Mouse (Mus musculus): ENCODE results near the gene Eef1akmt1.

Gene Eef1akmt1

GRCm38 (mm10) chr14:57542231-57542630 is 29.2 kb downstream of the Eef1akmt1 start:
- H3K4me3 ChIP-seq (replicated peaks; ENCODE audit: low read length) = peak overlapping the region; percentile 76
- H3K9me3 ChIP-seq (ENCODE audit: low read length) = no peaks in the 10 kb centered on the region
- TF ChIP-seq CTCF (conservative IDR thresholded peaks at IDR 0.05; ENCODE audit: low read length) = no peak
- TF ChIP-seq POU5F1 (IDR thresholded peaks at IDR 0.05; ENCODE audit: borderline replicate concordance, low read length) = no peak
- TF ChIP-seq NANOG (IDR thresholded peaks at IDR 0.05; ENCODE audit: borderline replicate concordance, low read length) = no peak
- H3K27me3 ChIP-seq (ENCODE audit: insufficient read depth, low read length) = peaks cover 67% of the 10 kb centered on the region
- H3K36me3 ChIP-seq (ENCODE audit: insufficient read depth, low read length) = no peaks in the 10 kb centered on the region
- H3K4me1 ChIP-seq (replicated peaks; ENCODE audit: low read depth, low read length) = peaks cover 71% of the 10 kb centered on the region

- Histone ChIP-seq H3K36me3 (ENCODE audit: insufficient read depth, low read length) (no peaks in the 10 kb centered on the region), H3K4me3 (replicated peaks; ENCODE audit: low read length) (no peak overlapping the region), H3K9me3 (ENCODE audit: low read length) (no peaks in the 10 kb centered on the region), H3K4me1 (replicated peaks; ENCODE audit: low read depth, low read length) (peaks cover 71% of the 10 kb centered on the region), H3K27me3 (ENCODE audit: insufficient read depth, low read length) (peaks cover 73% of the 10 kb centered on the region)
- TF ChIP-seq CTCF (conservative IDR thresholded peaks at IDR 0.05; ENCODE audit: low read length) (no peak), NANOG (IDR thresholded peaks at IDR 0.05; ENCODE audit: borderline replicate concordance, low read length) (no peak), POU5F1 (IDR thresholded peaks at IDR 0.05; ENCODE audit: borderline replicate concordance, low read length) (no peak)
These were observed 30.7 kb downstream of the Eef1akmt1 start for GRCm38 (mm10) chr14:57540683-57541082.

DNA sequence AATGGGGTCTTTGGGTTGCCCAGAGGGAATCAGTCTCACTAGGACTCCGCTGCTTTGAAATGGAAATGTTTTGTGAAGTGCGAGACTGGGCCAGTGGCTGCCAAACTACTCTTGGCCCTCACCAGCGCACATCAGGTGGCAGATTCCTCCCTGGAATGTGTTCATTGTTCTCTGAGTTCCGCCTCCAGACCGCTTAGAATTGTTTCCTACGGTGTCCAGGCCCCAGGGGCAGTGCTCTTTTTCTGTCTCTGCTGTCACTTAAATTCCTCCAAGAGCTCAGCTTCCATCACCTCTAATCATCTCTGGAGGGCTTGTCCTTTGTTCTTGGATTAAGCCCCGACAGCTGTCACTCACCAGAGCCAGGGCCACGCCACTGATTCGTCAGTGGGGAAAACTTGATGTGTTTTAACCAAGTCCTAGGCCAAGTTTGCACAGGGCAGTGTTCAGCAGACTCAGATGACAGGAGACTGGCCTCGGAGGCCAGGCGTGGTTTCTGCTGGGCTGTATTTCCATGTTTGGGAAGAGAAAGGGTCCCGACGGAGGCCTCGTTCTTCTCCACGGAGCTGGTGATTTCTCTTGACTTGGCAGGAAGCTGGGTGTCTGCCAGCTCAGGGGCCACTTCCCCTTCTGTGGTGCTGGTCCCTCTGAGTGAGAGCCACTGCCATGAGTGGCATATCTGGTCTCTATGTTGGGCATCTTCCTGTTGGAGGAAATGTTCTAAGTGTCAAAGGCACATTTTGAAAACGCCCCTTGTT is 34.0 kb downstream of the Eef1akmt1 start:
- peaks cover 68% of the 10 kb centered on the region for H3K27me3 ChIP-seq (ENCODE audit: insufficient read depth, low read length)
- H3K4me1 ChIP-seq (replicated peaks; ENCODE audit: low read depth, low read length) = peaks cover 81% of the 10 kb centered on the region
- no peaks in the 10 kb centered on the region for H3K36me3 ChIP-seq (ENCODE audit: insufficient read depth, low read length)
- H3K9me3 ChIP-seq (ENCODE audit: low read length) = no peaks in the 10 kb centered on the region
- TF ChIP-seq NANOG (IDR thresholded peaks at IDR 0.05; ENCODE audit: borderline replicate concordance, low read length) (peak; percentile 63; the same call in 1 of the 2 replicates), POU5F1 (IDR thresholded peaks at IDR 0.05; ENCODE audit: borderline replicate concordance, low read length) (no peak)
- H3K4me3 ChIP-seq (replicated peaks; ENCODE audit: low read length) = peak overlapping the region; percentile 35; the same call in 1 of the 2 replicates

GRCm38 (mm10) chr14:57536820-57537219 is 34.6 kb downstream of the Eef1akmt1 start:
- H3K4me3 ChIP-seq (replicated peaks; ENCODE audit: low read length) = peak overlapping the region; percentile 35; the same call in 1 of the 2 replicates
- TF ChIP-seq POU5F1 (IDR thresholded peaks at IDR 0.05; ENCODE audit: borderline replicate concordance, low read length) (no peak), NANOG (IDR thresholded peaks at IDR 0.05; ENCODE audit: borderline replicate concordance, low read length) (no peak), CTCF (conservative IDR thresholded peaks at IDR 0.05; ENCODE audit: low read length) (no peak)
- no peaks in the 10 kb centered on the region for H3K9me3 ChIP-seq (ENCODE audit: low read length)
- H3K4me1 ChIP-seq (replicated peaks; ENCODE audit: low read depth, low read length) = peaks cover 83% of the 10 kb centered on the region
- no peaks in the 10 kb centered on the region for H3K36me3 ChIP-seq (ENCODE audit: insufficient read depth, low read length)
- peaks cover 64% of the 10 kb centered on the region for H3K27me3 ChIP-seq (ENCODE audit: insufficient read depth, low read length)

GRCm38 (mm10) chr14:57535646-57536045 is 35.8 kb downstream of the Eef1akmt1 start:
- H3K27me3 ChIP-seq (ENCODE audit: insufficient read depth, low read length) = peaks cover 53% of the 10 kb centered on the region
- peaks cover 86% of the 10 kb centered on the region for H3K4me1 ChIP-seq (replicated peaks; ENCODE audit: low read depth, low read length)
- no peaks in the 10 kb centered on the region for H3K36me3 ChIP-seq (ENCODE audit: insufficient read depth, low read length)
- no peak overlapping the region; the same call in 1 of the 2 replicates for H3K4me3 ChIP-seq (replicated peaks; ENCODE audit: low read length)
- TF ChIP-seq POU5F1 (IDR thresholded peaks at IDR 0.05; ENCODE audit: borderline replicate concordance, low read length) = no peak
- H3K9me3 ChIP-seq (ENCODE audit: low read length) = no peaks in the 10 kb centered on the region

GRCm38 (mm10) chr14:57534961-57535360 is 36.5 kb downstream of the Eef1akmt1 start:
- TF ChIP-seq NANOG (IDR thresholded peaks at IDR 0.05; ENCODE audit: borderline replicate concordance, low read length) (no peak), POU5F1 (IDR thresholded peaks at IDR 0.05; ENCODE audit: borderline replicate concordance, low read length) (no peak), CTCF (conservative IDR thresholded peaks at IDR 0.05; ENCODE audit: low read length) (no peak)
- Histone ChIP-seq H3K4me3 (replicated peaks; ENCODE audit: low read length) (peak overlapping the region; percentile 26), H3K36me3 (ENCODE audit: insufficient read depth, low read length) (no peaks in the 10 kb centered on the region), H3K9me3 (ENCODE audit: low read length) (no peaks in the 10 kb centered on the region), H3K27me3 (ENCODE audit: insufficient read depth, low read length) (peaks cover 46% of the 10 kb centered on the region), H3K4me1 (replicated peaks; ENCODE audit: low read depth, low read length) (peaks cover 88% of the 10 kb centered on the region)

GRCm38 (mm10) chr14:57534346-57534745 is 37.1 kb downstream of the Eef1akmt1 start:
- Histone ChIP-seq H3K4me3 (replicated peaks; ENCODE audit: low read length) (peak overlapping the region; percentile 26), H3K36me3 (ENCODE audit: insufficient read depth, low read length) (no peaks in the 10 kb centered on the region), H3K27me3 (ENCODE audit: insufficient read depth, low read length) (peaks cover 41% of the 10 kb centered on the region), H3K9me3 (ENCODE audit: low read length) (no peaks in the 10 kb centered on the region), H3K4me1 (replicated peaks; ENCODE audit: low read depth, low read length) (peaks cover 93% of the 10 kb centered on the region)
- TF ChIP-seq NANOG (IDR thresholded peaks at IDR 0.05; ENCODE audit: borderline replicate concordance, low read length) = no peak
- TF ChIP-seq POU5F1 (IDR thresholded peaks at IDR 0.05; ENCODE audit: borderline replicate concordance, low read length) = no peak
- TF ChIP-seq CTCF (conservative IDR thresholded peaks at IDR 0.05; ENCODE audit: low read length) = no peak

- Histone ChIP-seq H3K9me3 (ENCODE audit: low read length) (no peaks in the 10 kb centered on the region), H3K4me1 (replicated peaks; ENCODE audit: low read depth, low read length) (peaks cover 96% of the 10 kb centered on the region), H3K36me3 (ENCODE audit: insufficient read depth, low read length) (no peaks in the 10 kb centered on the region), H3K4me3 (replicated peaks; ENCODE audit: low read length) (peak overlapping the region; percentile 26), H3K27me3 (ENCODE audit: insufficient read depth, low read length) (peaks cover 38% of the 10 kb centered on the region)
- TF ChIP-seq CTCF (conservative IDR thresholded peaks at IDR 0.05; ENCODE audit: low read length) = no peak
- TF ChIP-seq POU5F1 (IDR thresholded peaks at IDR 0.05; ENCODE audit: borderline replicate concordance, low read length) = no peak
These were observed 37.6 kb downstream of the Eef1akmt1 start for GRCm38 (mm10) chr14:57533841-57534240.

- peaks cover 32% of the 10 kb centered on the region for H3K27me3 ChIP-seq (ENCODE audit: insufficient read depth, low read length)
- no peaks in the 10 kb centered on the region for H3K9me3 ChIP-seq (ENCODE audit: low read length)
- TF ChIP-seq POU5F1 (IDR thresholded peaks at IDR 0.05; ENCODE audit: borderline replicate concordance, low read length) = no peak
- TF ChIP-seq CTCF (conservative IDR thresholded peaks at IDR 0.05; ENCODE audit: low read length) = peak; percentile 98
- no peaks in the 10 kb centered on the region for H3K36me3 ChIP-seq (ENCODE audit: insufficient read depth, low read length)
- peaks cover 96% of the 10 kb centered on the region for H3K4me1 ChIP-seq (replicated peaks; ENCODE audit: low read depth, low read length)
- H3K4me3 ChIP-seq (replicated peaks; ENCODE audit: low read length) = no peak overlapping the region
These were observed 38.2 kb downstream of the Eef1akmt1 start for GRCm38 (mm10) chr14:57533214-57533613.

All from E14TG2a.4 (cell line).